Mouse (Mus musculus) bone marrow, adult 2 months (tissue): ENCODE measurements around the gene Cps1.

Experiments
- CTCF ChIP-seq: fragments of 200-500 bp; IDR thresholded peaks from 2 replicates; pipeline ENCODE4 v1.5.1; 2011; ENCODE audit warnings: low read length, control low read depth; ENCODE audit not compliant: control insufficient read depth, insufficient read depth
- POLR2A ChIP-seq: fragments of 200-500 bp; IDR thresholded peaks from 2 replicates; pipeline ENCODE4 v1.6.1; 2011; ENCODE audit warnings: low read depth, mild to moderate bottlenecking, control low read depth, low read length, borderline replicate concordance; ENCODE audit not compliant: control insufficient read depth

DNA sequence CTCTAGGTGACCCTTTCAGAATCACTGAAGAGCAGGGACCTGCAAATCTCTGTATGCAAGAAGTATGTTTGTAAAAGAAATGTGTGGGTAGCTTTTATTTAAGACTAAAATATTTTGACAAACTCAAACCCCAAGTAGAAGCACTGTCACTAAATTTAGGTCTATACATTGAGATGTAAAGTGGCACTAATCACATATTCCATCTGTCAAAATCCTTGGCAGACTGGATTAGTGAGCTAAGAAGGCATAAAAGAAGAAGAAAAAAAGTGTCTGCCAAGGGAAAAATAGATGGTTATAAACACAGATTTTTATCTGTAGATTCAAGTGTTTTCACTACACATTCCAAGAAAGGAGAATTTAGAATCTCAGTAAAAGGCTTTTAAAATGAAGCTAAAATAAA lies 145.6 kb downstream of the Cps1 start:
- TF ChIP-seq CTCF = no peak
- TF ChIP-seq POLR2A = no peak
